Mouse (Mus musculus) cerebellum, adult 18-20 months (tissue): ENCODE results near the gene Bfsp1.

Experiments used
- DNase-seq, 2 experiments: peaks; one replicate each; pipeline ENCODE4 v3.0.0; 2021

Bfsp1 gene

GRCm38 (mm10) chr2:143852295-143853275 lies 10.4 kb downstream of the Bfsp1 start:
- DNase-seq: no peak

- no peak for DNase-seq
Observed at GRCm38 (mm10) chr2:143851354-143852221, 11.4 kb downstream of the Bfsp1 start.

DNA sequence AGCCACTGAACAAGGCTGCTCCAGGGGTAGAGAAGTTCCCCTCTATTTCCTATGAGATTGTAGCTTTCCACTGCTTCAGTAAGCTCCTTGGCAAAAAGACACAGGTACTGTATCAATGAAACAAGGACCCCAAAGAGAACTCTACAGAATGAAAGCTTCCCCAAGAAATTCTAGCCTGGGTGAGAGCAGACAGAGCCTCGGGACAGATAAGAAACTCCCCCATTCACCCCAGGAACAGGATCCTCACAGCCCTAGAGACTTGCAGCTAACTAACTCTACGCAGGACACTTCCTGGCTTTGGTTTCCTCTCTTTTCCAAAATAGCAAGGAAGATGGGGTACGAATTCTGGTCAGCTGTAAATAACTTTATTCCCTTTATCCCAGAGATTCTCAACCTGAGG lies 15.7 kb downstream of the Bfsp1 start:
- DNase-seq: no peak

- DNase-seq: no peak
Observed at GRCm38 (mm10) chr2:143846799-143847198, 16.2 kb downstream of the Bfsp1 start.

GRCm38 (mm10) chr2:143844779-143845178 lies 18.2 kb downstream of the Bfsp1 start:
- DNase-seq: no peak

DNA sequence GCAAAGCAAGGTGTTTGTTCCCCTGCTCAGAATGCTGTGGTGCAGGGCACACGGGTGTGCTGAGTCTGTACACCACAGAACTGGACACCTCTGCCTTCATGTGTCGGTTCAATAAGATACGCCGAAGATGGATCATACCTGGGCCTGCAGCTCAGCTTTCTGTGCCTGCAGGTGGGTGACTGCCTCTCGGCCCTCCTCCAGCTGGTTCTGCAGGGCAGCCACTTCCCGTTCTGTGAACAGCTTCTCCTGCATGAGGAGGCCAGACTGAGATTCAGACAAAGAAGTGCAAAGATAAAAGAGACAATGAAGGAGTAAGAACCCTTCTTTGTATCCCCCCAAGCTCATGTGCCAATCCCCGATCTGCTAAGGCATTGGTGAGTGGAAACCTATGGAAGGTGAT lies 21.4 kb downstream of the Bfsp1 start:
- DNase-seq: no peak

DNA sequence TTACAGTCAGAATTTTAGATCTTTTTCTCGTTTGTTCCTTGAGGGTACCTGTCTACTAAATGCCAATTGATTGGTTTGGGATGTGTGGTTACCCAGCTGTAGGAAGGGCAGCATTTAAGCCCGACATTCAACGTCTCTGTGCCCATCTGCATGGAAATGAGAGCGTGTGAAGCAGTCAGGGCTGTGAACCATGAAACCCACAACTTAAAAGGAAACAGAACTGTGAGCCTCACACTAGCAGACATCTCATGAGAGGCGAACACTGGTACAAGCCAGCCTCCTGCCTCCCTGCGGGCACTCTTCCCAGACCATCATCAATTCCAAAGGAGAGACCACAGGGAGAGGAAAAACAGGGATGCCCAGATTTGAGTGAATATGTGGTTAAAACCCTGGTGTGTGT lies 22.1 kb downstream of the Bfsp1 start:
- DNase-seq: no peak

DNA sequence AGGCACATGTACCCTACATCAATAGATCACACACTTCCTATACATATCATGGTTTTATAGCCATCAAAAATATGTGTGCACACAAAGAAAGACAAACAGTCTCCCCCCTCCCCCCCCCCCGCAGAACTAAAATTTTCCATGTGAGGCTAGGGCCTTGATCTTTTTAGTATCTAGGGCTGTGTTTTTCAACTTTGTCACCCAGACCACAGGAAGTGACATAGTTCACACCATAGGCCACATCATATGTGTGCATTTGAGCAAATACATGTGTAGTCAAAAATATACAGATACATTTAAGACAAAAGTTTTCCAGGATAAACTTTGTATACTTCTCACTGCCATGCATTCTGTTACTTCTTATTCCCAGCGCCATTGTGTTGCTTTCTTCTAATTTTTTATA lies 23.5 kb downstream of the Bfsp1 start:
- no peak for DNase-seq

DNA sequence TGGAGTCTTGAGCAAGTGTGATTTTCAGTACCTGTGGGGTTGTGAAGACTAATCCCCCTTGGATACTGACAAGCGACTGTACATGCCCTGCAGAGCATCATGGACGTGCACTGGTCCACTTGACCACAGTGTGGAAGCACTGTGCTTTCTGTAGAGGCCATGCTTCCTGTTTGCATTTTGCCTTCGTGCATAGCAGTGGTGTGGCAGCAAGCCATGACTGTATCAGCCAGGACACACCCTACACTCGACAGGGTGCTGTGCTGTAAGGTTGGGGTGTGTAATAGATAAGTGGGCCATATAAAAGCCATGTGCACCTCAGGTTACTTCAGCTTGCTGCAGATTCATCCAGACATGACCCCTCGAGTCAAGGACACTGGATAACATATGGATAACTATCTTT lies 24.3 kb downstream of the Bfsp1 start:
- no peak for DNase-seq

- DNase-seq: peak; percentile 74 to 75
Observed at GRCm38 (mm10) chr2:143837291-143837701, 25.7 kb downstream of the Bfsp1 start.

DNA sequence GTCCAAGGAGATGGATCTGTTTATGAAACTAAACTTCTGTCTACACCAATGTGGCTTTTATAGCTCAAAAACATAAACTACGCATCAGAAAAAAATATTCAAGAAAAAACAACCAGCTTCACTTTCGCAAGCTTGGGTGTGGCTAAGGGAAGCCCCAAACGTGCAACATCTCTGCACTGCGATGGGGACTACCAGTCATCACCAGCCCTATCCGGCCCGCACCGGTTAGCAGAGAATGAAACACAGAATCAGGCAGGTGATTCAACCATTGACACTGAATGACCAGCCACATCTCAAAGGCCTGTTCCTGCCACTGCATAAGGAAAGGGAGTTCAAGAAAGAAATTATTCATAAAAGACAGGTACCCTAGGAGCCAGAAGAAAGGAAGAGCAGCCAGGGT lies 27.2 kb downstream of the Bfsp1 start:
- DNase-seq: no peak

- DNase-seq: no peak
Observed at GRCm38 (mm10) chr2:143834082-143834481, 28.9 kb downstream of the Bfsp1 start.

DNA sequence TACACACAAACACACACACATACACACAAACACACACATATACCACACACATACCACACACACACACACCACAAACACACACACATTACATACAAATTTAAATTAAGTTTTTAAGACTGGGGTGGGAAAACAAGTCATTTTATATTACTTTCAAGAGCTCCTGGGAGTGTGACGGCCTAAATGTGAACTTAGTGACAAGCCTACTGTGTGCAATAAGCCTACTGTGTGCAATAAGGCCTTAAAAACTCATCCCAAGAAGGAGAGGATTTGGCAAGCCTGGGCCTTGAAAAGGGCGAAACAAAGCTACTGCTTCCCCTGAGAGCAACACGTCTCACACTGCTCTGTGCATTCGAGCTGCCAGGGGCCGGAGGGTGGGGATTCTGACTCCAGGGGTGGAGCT lies 30.3 kb downstream of the Bfsp1 start:
- DNase-seq: no peak

GRCm38 (mm10) chr2:143831645-143832044 lies 31.3 kb downstream of the Bfsp1 start:
- no peak for DNase-seq

DNA sequence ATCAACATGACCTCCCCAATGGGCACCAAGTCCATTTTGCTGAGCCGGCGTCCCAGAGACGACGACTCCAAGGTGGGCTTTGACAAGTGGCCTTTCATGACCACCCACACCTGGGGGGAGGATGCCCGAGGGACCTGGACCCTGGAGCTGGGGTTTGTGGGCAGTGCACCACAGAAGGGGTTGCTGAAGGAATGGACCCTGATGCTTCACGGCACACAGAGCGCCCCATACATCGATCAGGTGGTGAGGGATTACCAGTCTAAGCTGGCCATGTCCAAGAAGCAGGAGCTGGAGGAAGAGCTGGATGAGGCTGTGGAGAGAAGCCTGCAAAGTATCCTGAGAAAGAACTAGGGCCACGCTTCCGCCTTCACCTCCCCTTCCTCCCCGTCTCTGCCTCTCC lies 49.5 kb downstream of the Bfsp1 start:
- DNase-seq: no peak

DNA sequence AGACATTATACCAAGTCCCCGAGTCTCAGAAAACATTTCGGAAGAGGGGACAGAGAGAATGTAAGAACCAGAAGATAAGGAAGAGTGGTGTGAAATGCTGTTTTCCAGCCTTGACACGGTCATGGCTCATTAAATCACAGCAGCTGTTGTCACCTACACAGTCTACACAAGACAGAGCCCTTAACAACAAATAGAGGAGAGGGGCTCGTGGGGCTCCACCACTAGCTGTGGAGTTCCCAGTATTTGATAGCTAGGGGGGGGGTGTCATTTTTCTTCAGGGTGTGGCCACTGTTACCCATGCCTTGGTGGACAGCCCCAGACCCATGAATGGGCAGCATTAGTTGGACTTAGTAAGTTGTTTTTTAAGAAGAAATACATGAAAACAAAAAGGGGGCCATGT lies 50.7 kb downstream of the Bfsp1 start:
- no peak for DNase-seq

- no peak for DNase-seq
Observed at GRCm38 (mm10) chr2:143808789-143809188, 54.2 kb downstream of the Bfsp1 start.

- no peak for DNase-seq
Observed at GRCm38 (mm10) chr2:143806924-143807664, 55.9 kb downstream of the Bfsp1 start.

- no peak for DNase-seq
Observed at GRCm38 (mm10) chr2:143806140-143806923, 56.6 kb downstream of the Bfsp1 start.

GRCm38 (mm10) chr2:143801097-143801496 lies 61.9 kb downstream of the Bfsp1 start:
- DNase-seq: no peak

DNA sequence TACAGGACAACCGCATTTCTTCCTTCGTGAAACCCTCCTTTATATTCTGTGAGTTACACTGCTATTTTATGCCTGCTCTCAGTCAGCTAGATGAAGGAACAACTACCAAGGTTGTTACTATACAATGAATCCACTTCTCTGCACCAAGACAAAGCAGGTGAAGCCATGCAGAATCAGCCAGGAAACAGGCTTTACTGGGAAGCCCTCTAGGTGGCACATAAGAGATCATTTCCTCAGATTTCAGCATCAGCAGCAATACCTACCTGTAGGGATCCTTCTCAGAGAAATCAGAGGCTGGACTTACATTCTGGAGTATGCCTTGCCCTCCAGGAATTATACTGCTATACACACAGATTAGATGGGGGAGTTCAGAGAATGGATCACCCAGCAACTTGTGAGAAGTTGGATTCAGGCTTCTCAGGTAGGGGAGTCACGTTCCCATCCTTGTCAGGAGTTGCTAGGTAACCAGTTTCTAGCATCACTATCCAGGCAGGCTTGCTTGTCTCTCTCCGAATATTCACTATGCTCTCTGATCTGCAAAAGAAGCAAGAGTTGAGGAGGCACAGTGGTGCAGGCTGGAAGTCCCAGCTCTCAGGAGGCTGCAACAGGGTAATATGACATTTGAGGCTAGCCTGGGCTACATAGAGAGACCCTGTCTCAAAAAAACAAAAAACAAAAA lies 66.5 kb downstream of the Bfsp1 start:
- no peak for DNase-seq

DNA sequence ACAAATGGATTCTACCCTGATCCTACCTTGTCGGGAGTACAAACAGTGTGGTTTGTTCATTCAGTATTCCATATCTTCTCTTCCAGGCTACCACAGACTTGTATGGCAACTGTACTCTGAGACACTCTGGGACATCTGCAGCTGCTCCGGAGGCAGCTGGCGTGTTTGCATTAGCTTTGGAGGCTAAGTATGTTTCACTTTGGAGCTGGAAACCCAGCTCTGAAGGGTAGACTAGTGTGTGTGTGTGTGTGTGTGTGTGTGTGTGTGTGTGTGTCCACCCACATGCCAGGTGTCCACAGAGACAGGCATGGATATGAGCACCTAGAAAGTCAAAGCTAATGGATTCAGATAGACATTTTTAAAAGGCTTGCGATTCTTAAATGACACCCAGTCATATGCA lies 67.1 kb downstream of the Bfsp1 start:
- DNase-seq: no peak
